Mouse (Mus musculus): ENCODE results near the gene Cd7. TPM values are rescaled to one million over a fixed set of nuclear protein-coding genes. Genes with fewer than 3 reads are reported as not detected.
A peak's percentile ranks its signal among the peaks of the same experiment; 100 is the strongest.

The Cd7 gene
- polyA plus RNA-seq, 1 experiment from 2014 or later: not detected

DNA sequence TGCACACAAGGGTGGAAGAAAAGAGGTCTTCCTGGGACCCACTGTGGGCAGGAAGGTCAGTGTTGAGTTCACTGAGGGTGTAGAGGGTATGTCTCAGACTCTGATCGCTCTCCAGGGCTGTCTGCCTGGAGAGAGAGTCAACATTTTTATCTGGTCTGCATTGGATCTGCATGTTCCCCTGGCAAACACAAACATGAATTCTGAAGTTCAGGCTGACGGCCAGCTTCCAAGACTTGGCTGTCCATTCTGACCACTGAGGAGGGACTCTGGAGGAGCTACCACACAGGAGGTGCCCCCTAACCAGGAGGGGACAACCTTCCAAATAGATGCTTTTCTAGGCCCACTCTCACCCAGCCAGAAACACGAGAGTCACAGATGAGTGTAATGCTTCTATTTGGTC is 47.4 kb downstream of the Cd7 start:
- Histone ChIP-seq H3K27ac (ENCODE audit: low read depth, low read length) (peak overlapping the region; percentile 25; the same call in 1 of the 2 replicates), H3K4me1 (replicated peaks; ENCODE audit: control insufficient read depth, insufficient read depth, low read length) (peaks cover 14% of the 10 kb centered on the region), H3K27me3 (ENCODE audit: control insufficient read depth, insufficient read depth, low read length) (no peaks in the 10 kb centered on the region), H3K4me2 (ENCODE audit: low read depth, low read length, severe bottlenecking) (peak overlapping the region; percentile 73), H3K9ac (ENCODE audit: low read length) (peak overlapping the region; percentile 100), H3K9me3 (ENCODE audit: control insufficient read depth, low read length) (no peaks in the 10 kb centered on the region), H3K36me3 (ENCODE audit: control insufficient read depth, insufficient read depth, low read length) (no peaks in the 10 kb centered on the region), H3K4me3 (ENCODE audit: low read depth, low read length) (peak overlapping the region; percentile 100)
- ATAC-seq (replicated peaks; ENCODE audit: low FRiP score) (peak; percentile 4; the same call in 1 of the 2 replicates), DNase-seq (ENCODE audit: low spot score) (no peak)
- WGBS: 86% methylated on average over 3 of the region's 3 CpGs

- ATAC-seq (replicated peaks; ENCODE audit: low FRiP score): peak; percentile 85
- peaks cover 14% of the 10 kb centered on the region for H3K4me1 ChIP-seq (replicated peaks; ENCODE audit: control insufficient read depth, insufficient read depth, low read length)
- WGBS: under 1% methylated on average over 51 of the region's 59 CpGs
Measured at GRCm38 (mm10) chr11:120990951-120991526, 48.2 kb downstream of the Cd7 start, which contains the start of gene Csnk1d. Gene Csnk1d, minus strand, starts transcription at chr11:120991330.

GRCm38 (mm10) chr11:120990126-120990781 is 49.0 kb downstream of the Cd7 start:
- peaks cover 14% of the 10 kb centered on the region for H3K4me1 ChIP-seq (replicated peaks; ENCODE audit: control insufficient read depth, insufficient read depth, low read length)
- peak overlapping the region; percentile 73 for H3K4me2 ChIP-seq (ENCODE audit: low read depth, low read length, severe bottlenecking)
- peak overlapping the region; percentile 100 for H3K9ac ChIP-seq (ENCODE audit: low read length)
- ATAC-seq (replicated peaks; ENCODE audit: low FRiP score): peak; percentile 52
- peak overlapping the region; percentile 100 for H3K4me3 ChIP-seq (ENCODE audit: low read depth, low read length)
- no peaks in the 10 kb centered on the region; the same call in 1 of the 2 replicates for H3K36me3 ChIP-seq (ENCODE audit: control insufficient read depth, insufficient read depth, low read length)
- no peaks in the 10 kb centered on the region for H3K9me3 ChIP-seq (ENCODE audit: control insufficient read depth, low read length)
- under 1% methylated on average over 27 of the region's 35 CpGs for WGBS
- H3K27ac ChIP-seq (ENCODE audit: low read depth, low read length): peak overlapping the region; percentile 95
- peak; percentile 79 for DNase-seq (ENCODE audit: low spot score)
- no peaks in the 10 kb centered on the region for H3K27me3 ChIP-seq (ENCODE audit: control insufficient read depth, insufficient read depth, low read length)

More at GRCm38 (mm10) chr11:120990951-120991526, 48.2 kb downstream of the Cd7 start, which contains the start of gene Csnk1d:
- DNase-seq (ENCODE audit: low spot score): peak; percentile 100
- peak within 1 kb of the TSS; percentile 100 for H3K9ac ChIP-seq (ENCODE audit: low read length)
- H3K36me3 ChIP-seq (ENCODE audit: control insufficient read depth, insufficient read depth, low read length): no peaks in the 10 kb centered on the region; the same call in 1 of the 2 replicates
- no peaks in the 10 kb centered on the region for H3K9me3 ChIP-seq (ENCODE audit: control insufficient read depth, low read length)
- H3K27me3 ChIP-seq (ENCODE audit: control insufficient read depth, insufficient read depth, low read length): no peaks in the 10 kb centered on the region
- H3K27ac ChIP-seq (ENCODE audit: low read depth, low read length): peak within 1 kb of the TSS; percentile 95
- peak within 1 kb of the TSS; percentile 100 for H3K4me3 ChIP-seq (ENCODE audit: low read depth, low read length)
- peak within 1 kb of the TSS; percentile 73 for H3K4me2 ChIP-seq (ENCODE audit: low read depth, low read length, severe bottlenecking)

DNA sequence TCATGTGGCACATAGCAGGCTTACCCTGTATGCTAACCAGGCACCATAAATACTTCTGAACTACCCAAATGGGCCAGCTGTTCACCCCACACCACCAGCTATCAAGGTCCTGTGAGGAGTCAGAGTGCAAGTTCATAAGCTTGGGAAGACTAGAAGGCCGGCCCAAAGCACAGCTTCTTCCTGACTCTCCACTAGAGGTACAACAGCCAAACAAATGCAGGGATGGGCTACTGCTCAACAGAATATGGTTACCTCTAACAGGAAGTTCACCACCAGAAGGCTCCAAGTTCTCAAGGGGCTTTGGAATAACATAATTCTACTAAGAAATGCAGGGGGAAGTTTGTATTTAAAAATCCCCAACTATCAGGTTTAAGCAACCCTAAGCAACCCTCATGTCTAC is 49.7 kb downstream of the Cd7 start:
- peaks cover 14% of the 10 kb centered on the region for H3K4me1 ChIP-seq (replicated peaks; ENCODE audit: control insufficient read depth, insufficient read depth, low read length)
- no peaks in the 10 kb centered on the region for H3K9me3 ChIP-seq (ENCODE audit: control insufficient read depth, low read length)
- H3K9ac ChIP-seq (ENCODE audit: low read length): peak overlapping the region; percentile 100
- H3K36me3 ChIP-seq (ENCODE audit: control insufficient read depth, insufficient read depth, low read length): no peaks in the 10 kb centered on the region; the same call in 1 of the 2 replicates
- DNase-seq (ENCODE audit: low spot score) (no peak), ATAC-seq (replicated peaks; ENCODE audit: low FRiP score) (no peak)
- H3K27ac ChIP-seq (ENCODE audit: low read depth, low read length): no peak overlapping the region
- 46% methylated on average over 1 of the region's 1 CpGs for WGBS
- peak overlapping the region; percentile 73 for H3K4me2 ChIP-seq (ENCODE audit: low read depth, low read length, severe bottlenecking)
- H3K27me3 ChIP-seq (ENCODE audit: control insufficient read depth, insufficient read depth, low read length): no peaks in the 10 kb centered on the region
- peak overlapping the region; percentile 100 for H3K4me3 ChIP-seq (ENCODE audit: low read depth, low read length)

GRCm38 (mm10) chr11:120988410-120988809 is 50.8 kb downstream of the Cd7 start:
- no peak for ATAC-seq (replicated peaks; ENCODE audit: low FRiP score)
- no peaks in the 10 kb centered on the region; the same call in 1 of the 2 replicates for H3K36me3 ChIP-seq (ENCODE audit: control insufficient read depth, insufficient read depth, low read length)
- H3K9ac ChIP-seq (ENCODE audit: low read length): no peak overlapping the region
- H3K4me3 ChIP-seq (ENCODE audit: low read depth, low read length): 0 out of 2 replicates have a peak overlapping the region, but pooled peaks have one; percentile 0
- no peak overlapping the region for H3K27ac ChIP-seq (ENCODE audit: low read depth, low read length)
- H3K9me3 ChIP-seq (ENCODE audit: control insufficient read depth, low read length): no peaks in the 10 kb centered on the region
- H3K4me1 ChIP-seq (replicated peaks; ENCODE audit: control insufficient read depth, insufficient read depth, low read length): peaks cover 14% of the 10 kb centered on the region
- DNase-seq (ENCODE audit: low spot score): no peak
- WGBS: 77% methylated on average over 4 of the region's 4 CpGs
- H3K4me2 ChIP-seq (ENCODE audit: low read depth, low read length, severe bottlenecking): no peak overlapping the region
- no peaks in the 10 kb centered on the region for H3K27me3 ChIP-seq (ENCODE audit: control insufficient read depth, insufficient read depth, low read length)

- no peak for DNase-seq (ENCODE audit: low spot score)
- Histone ChIP-seq H3K9ac (ENCODE audit: low read length) (no peak overlapping the region), H3K27me3 (ENCODE audit: control insufficient read depth, insufficient read depth, low read length) (no peaks in the 10 kb centered on the region), H3K9me3 (ENCODE audit: control insufficient read depth, low read length) (no peaks in the 10 kb centered on the region), H3K4me3 (ENCODE audit: low read depth, low read length) (no peak overlapping the region), H3K4me2 (ENCODE audit: low read depth, low read length, severe bottlenecking) (no peak overlapping the region), H3K36me3 (ENCODE audit: control insufficient read depth, insufficient read depth, low read length) (no peaks in the 10 kb centered on the region; the same call in 1 of the 2 replicates), H3K27ac (ENCODE audit: low read depth, low read length) (no peak overlapping the region), H3K4me1 (replicated peaks; ENCODE audit: control insufficient read depth, insufficient read depth, low read length) (peaks cover 14% of the 10 kb centered on the region)
- no peak for ATAC-seq (replicated peaks; ENCODE audit: low FRiP score)
- 93% methylated on average over 3 of the region's 3 CpGs for WGBS
Measured at GRCm38 (mm10) chr11:120987608-120988007, 51.6 kb downstream of the Cd7 start.

Other genes with a start within 250 kb of the Cd7 start
- gene Dus1l, start 243.0 kb downstream of the Cd7 start, polyA plus RNA-seq (2014; fragmentation: Nextera tagmentation; extraction: Ambion mirVana): 71.7 and 80.3 TPM in 2 replicates
- 139 and 140 TPM in 2 replicates for gene Fasn, start 214.9 kb downstream of the Cd7 start, polyA plus RNA-seq (2014; fragmentation: Nextera tagmentation; extraction: Ambion mirVana)
- 6.1 and 7.7 TPM in 2 replicates for gene Ccdc57, start 106.5 kb downstream of the Cd7 start, polyA plus RNA-seq (2014; fragmentation: Nextera tagmentation; extraction: Ambion mirVana)
- gene Slc16a3, start 90.9 kb downstream of the Cd7 start, polyA plus RNA-seq (2014; fragmentation: Nextera tagmentation; extraction: Ambion mirVana): 55.5 and 62.1 TPM in 2 replicates
- gene Csnk1d, start 48.1 kb downstream of the Cd7 start, polyA plus RNA-seq (2014; fragmentation: Nextera tagmentation; extraction: Ambion mirVana): 102 and 103 TPM in 2 replicates
- gene Sectm1b, start 24.2 kb upstream of the Cd7 start, polyA plus RNA-seq (2014; fragmentation: Nextera tagmentation; extraction: Ambion mirVana): not detected in 2 replicates
- gene Sectm1a, start 41.8 kb upstream of the Cd7 start, polyA plus RNA-seq (2014; fragmentation: Nextera tagmentation; extraction: Ambion mirVana): not detected in 2 replicates
- gene Tex19.2, start 79.3 kb upstream of the Cd7 start, polyA plus RNA-seq (2014; fragmentation: Nextera tagmentation; extraction: Ambion mirVana): not detected in 2 replicates
- not detected in 2 replicates for gene Tex19.1, start 106.7 kb upstream of the Cd7 start, polyA plus RNA-seq (2014; fragmentation: Nextera tagmentation; extraction: Ambion mirVana)
- gene Uts2r, start 120.9 kb upstream of the Cd7 start, polyA plus RNA-seq (2014; fragmentation: Nextera tagmentation; extraction: Ambion mirVana): not detected in 2 replicates
- 7.3 and 7.8 TPM in 2 replicates for gene Hexdc, start 165.0 kb upstream of the Cd7 start, polyA plus RNA-seq (2014; fragmentation: Nextera tagmentation; extraction: Ambion mirVana)
- 20.3 and 20.5 TPM in 2 replicates for gene Ogfod3, start 165.3 kb upstream of the Cd7 start, polyA plus RNA-seq (2014; fragmentation: Nextera tagmentation; extraction: Ambion mirVana)
- 31.7 and 39.2 TPM in 2 replicates for gene Cybc1, start 189.9 kb upstream of the Cd7 start, polyA plus RNA-seq (2014; fragmentation: Nextera tagmentation; extraction: Ambion mirVana)
- 58.9 and 70.1 TPM in 2 replicates for gene Narf, start 197.8 kb upstream of the Cd7 start, polyA plus RNA-seq (2014; fragmentation: Nextera tagmentation; extraction: Ambion mirVana)
- 16.4 and 21.8 TPM in 2 replicates for gene Foxk2, start 220.6 kb upstream of the Cd7 start, polyA plus RNA-seq (2014; fragmentation: Nextera tagmentation; extraction: Ambion mirVana)

Measured in forebrain, embryonic 11.5 days (tissue).